Mouse (Mus musculus) naive thymus-derived CD4-positive, alpha-beta T cell, adult 2 months (primary cell): ENCODE data around the gene Klk6.

Experiments
- DNase-seq: peaks from one replicate; pipeline ENCODE4 v3.0.0-alpha.2; 2011; ENCODE audit warnings: low read depth

The Klk6 gene

GRCm38 (mm10) chr7:43824199-43824598 lies at the start of gene Klk6:
TSS of gene Klk6 (plus strand) at chr7:43824499.
- DNase-seq: no peak

GRCm38 (mm10) chr7:43774802-43775201 lies 49.5 kb upstream of the Klk6 start:
- no peak for DNase-seq

GRCm38 (mm10) chr7:43775311-43776057 lies 48.8 kb upstream of the Klk6 start:
- DNase-seq: no peak

- DNase-seq: no peak
These were observed 47.8 kb upstream of the Klk6 start for GRCm38 (mm10) chr7:43776506-43776905.

DNA sequence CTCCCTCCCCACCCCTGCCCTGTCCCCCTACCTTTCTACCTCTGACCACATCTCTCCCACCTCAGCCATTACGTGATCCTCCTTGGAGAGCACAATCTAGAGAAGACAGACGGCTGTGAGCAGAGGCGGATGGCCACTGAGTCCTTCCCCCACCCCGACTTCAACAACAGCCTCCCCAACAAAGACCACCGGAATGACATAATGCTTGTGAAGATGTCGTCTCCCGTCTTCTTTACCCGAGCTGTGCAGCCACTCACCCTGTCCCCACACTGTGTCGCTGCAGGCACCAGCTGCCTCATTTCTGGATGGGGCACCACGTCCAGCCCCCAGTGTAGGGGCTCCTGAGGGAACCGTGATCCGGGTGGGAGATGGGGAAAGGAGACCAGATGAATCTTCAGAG lies 46.9 kb upstream of the Klk6 start:
- DNase-seq: no peak

- DNase-seq: no peak
These were observed 45.9 kb upstream of the Klk6 start for GRCm38 (mm10) chr7:43778176-43778970.

GRCm38 (mm10) chr7:43780241-43780640 lies 44.1 kb upstream of the Klk6 start:
- DNase-seq: no peak

GRCm38 (mm10) chr7:43780746-43781145 lies 43.6 kb upstream of the Klk6 start, which contains the start of gene Klk10:
TSS of gene Klk10 (plus strand) at chr7:43781035.
- no peak for DNase-seq

GRCm38 (mm10) chr7:43781541-43781940 lies 42.8 kb upstream of the Klk6 start:
- DNase-seq: no peak

GRCm38 (mm10) chr7:43782275-43783265 lies 41.7 kb upstream of the Klk6 start:
- peak; percentile 79 for DNase-seq

DNA sequence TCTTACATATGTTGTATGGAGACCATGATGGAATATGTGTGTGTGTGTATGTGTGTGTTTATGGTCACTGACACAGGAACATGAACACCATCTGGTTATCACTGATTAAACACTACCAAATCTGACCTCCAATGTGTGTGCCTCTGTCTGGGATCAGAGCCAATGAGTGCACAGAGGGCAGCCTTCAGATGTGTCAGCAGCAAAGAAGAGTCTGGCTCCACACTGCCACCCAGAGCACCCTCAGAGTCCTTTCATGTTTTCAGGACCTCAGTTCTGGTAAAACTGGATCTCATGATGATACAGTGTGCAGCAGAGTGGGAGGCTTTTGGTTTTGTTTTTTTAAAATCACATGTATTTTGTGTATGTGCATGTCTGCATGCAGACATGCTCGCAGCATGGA lies 39.0 kb upstream of the Klk6 start:
- DNase-seq: no peak

DNA sequence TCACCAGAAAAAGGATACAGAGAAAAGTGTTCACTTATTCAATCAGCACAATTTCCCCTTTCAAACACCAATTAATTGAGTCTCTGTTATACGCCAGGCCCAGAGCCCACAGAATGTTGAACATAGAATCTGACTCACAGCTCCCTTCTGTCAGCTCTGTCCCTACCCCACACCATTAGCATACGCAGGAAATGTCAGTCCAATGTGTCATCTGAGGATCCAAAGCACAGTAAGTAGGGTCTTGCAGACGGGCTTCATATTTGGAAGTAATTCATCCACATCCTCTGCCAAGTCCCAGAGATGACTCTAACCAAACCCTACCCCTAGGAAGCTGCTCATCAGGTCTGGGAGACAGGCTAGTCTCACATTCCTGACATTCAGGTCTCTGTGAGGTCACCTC lies 36.2 kb upstream of the Klk6 start:
- no peak for DNase-seq

- no peak for DNase-seq
These were observed 35.0 kb upstream of the Klk6 start for GRCm38 (mm10) chr7:43789295-43789694.

DNA sequence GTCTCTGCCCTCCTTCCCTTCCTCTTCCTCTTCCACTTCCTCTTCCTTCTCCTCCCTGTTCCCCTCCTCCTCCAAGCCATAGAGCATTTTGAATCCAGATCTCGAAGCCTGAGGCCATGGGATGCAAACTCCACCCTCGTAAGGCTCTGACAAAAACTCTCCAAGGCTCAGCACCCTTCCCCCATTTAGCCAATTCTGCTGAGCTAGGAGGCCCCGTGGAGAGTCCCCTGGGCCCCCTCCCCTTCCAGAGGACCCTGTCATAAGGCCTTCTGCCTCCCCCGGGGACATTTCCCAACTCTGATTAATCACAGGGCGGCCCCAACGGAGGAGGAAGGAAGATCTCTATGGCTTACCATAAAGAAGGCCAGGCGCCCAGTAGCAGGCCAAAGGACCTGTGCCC lies 32.7 kb upstream of the Klk6 start, which contains the start of gene Klk9:
TSS of gene Klk9 (plus strand) at position 301 of the 400 bp plus-strand sequence.
- DNase-seq: no peak

DNA sequence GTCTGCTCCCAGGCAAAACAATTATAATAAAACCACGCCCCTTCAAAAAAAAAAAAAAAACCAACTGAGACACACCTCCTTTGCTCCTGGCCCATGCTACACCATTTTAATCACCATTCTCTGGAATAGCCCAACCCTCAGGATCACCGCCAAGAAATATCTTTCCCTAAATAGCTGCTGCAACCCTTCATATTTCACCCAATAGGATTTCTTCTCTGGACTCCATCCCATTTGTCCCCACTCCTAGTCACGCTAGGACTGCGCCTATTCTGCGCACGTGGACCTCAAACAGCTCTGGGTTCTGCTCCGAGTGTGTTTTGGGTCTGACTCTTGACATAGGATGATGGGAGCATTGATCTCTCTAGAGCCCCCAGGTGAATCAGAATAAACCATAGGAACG lies 27.9 kb upstream of the Klk6 start:
- no peak for DNase-seq

DNA sequence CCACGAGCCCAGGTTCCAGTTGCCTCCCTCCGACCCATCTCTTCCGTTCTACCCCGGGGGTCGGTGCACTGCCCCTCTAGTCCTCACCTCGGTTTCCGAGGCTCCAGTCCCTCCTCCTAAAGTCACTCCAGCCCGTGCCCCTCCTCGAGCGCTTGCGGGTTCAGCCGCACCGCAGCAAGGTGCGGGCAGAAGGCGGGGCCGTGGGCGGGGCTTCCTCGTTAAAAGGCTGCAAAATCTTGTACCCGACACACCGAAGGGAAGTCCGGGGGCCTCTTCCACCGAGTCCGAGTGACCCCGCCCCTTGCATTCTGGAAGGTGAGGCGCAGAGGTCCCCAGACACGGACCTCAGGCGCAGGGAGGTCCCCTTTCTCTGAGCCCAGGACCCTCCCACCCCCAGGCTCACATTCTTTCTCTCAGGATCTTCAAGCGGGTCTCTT lies 26.9 kb upstream of the Klk6 start, which contains the start of gene Klk8:
TSS of gene Klk8 (plus strand) at position 245 of the 437 bp plus-strand sequence.
- peak; percentile 65 for DNase-seq

GRCm38 (mm10) chr7:43797844-43798462 lies 26.3 kb upstream of the Klk6 start:
- DNase-seq: peak; percentile 57

DNA sequence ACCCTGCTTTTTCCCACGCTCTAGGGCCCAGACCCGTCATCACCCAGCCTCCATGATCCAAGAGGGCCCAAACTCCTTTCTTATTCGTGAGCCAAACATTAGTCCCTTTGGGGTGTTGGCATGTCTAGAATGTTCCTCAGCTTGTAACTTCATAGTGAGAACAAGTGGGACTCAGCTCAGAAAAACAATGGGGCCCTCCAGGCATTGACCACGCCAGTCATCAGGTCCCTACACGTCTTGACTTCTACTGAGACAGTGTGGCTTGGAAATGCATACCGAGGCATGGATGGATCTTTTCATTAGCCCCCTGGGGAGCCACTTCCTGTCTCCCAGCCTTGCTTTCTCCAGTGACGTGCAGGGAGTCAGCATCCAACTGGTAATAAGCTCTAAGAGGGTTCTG lies 24.4 kb upstream of the Klk6 start:
- no peak for DNase-seq

GRCm38 (mm10) chr7:43810994-43811393 lies 13.3 kb upstream of the Klk6 start, which contains the start of gene Klk7:
TSS of gene Klk7 (plus strand) at chr7:43811294.
- no peak for DNase-seq

DNA sequence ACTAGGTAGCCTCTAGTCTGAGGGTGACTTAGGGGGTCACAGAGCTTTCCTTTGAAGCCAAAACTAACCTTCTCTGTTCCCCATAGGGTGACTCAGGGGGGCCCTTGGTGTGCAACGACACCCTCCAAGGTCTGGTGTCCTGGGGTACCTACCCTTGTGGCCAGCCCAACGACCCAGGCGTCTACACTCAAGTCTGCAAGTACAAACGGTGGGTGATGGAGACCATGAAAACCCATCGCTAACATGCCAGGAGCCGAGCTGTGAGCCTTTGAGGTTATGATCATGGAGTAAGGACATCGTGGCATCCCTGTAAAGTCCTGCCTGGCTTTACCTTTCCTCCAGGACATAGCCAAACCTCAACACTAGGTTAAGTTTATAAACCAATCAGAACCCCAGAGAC lies 9.1 kb upstream of the Klk6 start:
- DNase-seq: no peak

DNA sequence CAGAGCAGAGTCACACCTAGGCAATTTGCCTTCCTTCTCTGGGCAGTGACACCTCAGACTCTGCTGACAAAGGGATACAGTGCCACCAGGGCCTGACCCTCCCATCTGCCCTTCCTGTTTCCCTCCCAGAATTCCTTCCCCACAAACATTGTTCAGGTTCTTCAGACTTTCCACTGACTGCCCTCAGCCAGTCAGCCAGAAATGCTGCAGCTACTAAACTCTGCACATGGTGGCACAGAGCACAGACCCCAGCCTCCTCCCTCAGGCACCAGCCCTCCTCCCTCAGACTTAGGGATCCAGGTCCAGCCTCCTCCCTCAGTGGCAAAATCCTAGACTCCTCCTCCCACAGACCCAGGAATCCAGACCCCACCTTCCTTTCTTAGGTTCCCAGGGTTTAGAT lies 7.6 kb upstream of the Klk6 start:
- DNase-seq: no peak
